Mouse (Mus musculus) heart, postnatal 36 days (tissue): ENCODE results near the gene Ube2t. TPM values are rescaled to one million over a fixed set of nuclear protein-coding genes. Genes with fewer than 3 reads are reported as not detected.

Experiments
- DNase-seq, 2 experiments: peaks; one replicate each; pipeline ENCODE4 v3.0.0; 2021 to 2022
- intact Hi-C: fragments of 180-260 bp; cut with DNase I; formaldehyde crosslinking; loops from one replicate; pipeline ENCODE4 v1.15.1; 2025
- total RNA-seq, 2 experiments: library from RNA; stranded (reverse); gene quantifications; 2 replicates each; pipeline ENCODE4 v1.2.3; 2021

Gene Ube2t
- total RNA-seq, 2 experiments from 2014 or later, result 7.2 to 7.3 TPM

- DNase-seq, result peak in 1 of 2 experiments; percentile 33
- intact Hi-C loops, result no loop called here
Observed at GRCm38 (mm10) chr1:134992046-134992645, 29.8 kb downstream of the Ube2t start.

- no peak for DNase-seq
- intact Hi-C loops, result no loop called here
Observed at GRCm38 (mm10) chr1:134994739-134995138, 32.4 kb downstream of the Ube2t start.

- intact Hi-C loops, result no loop called here
- DNase-seq, result no peak
Observed at GRCm38 (mm10) chr1:134995437-134995836, 33.1 kb downstream of the Ube2t start.

- intact Hi-C loops, result no loop called here
- DNase-seq, result no peak
Observed at GRCm38 (mm10) chr1:134995954-134996353, 33.6 kb downstream of the Ube2t start.

- DNase-seq, result no peak
- intact Hi-C loops, result no loop called here
Observed at GRCm38 (mm10) chr1:134996471-134996870, 34.1 kb downstream of the Ube2t start.

GRCm38 (mm10) chr1:134997568-134997967 lies 35.2 kb downstream of the Ube2t start:
- DNase-seq, result no peak
- intact Hi-C loops, result no loop called here

GRCm38 (mm10) chr1:134998231-134998630 lies 35.9 kb downstream of the Ube2t start:
- no peak for DNase-seq
- intact Hi-C loops, result no loop called here

- no peak for DNase-seq
- intact Hi-C loops, result no loop called here
Observed at GRCm38 (mm10) chr1:135000527-135000926, 38.2 kb downstream of the Ube2t start.

- no peak for DNase-seq
- intact Hi-C loops, result no loop called here
Observed at GRCm38 (mm10) chr1:135003346-135003745, 41.0 kb downstream of the Ube2t start.

- peak in 1 of 2 experiments; percentile 41 for DNase-seq
- intact Hi-C loops, result loop anchor here (5.0 kb wide), 1 partner anchor 97 kb away; no protein-coding TSS in a partner anchor
Observed at GRCm38 (mm10) chr1:135005696-135006095, 43.3 kb downstream of the Ube2t start.

- DNase-seq, result no peak
- intact Hi-C loops, result loop anchor here (5.0 kb wide), 1 partner anchor 92 kb away; no protein-coding TSS in a partner anchor
Observed at GRCm38 (mm10) chr1:135009833-135010232, 47.5 kb downstream of the Ube2t start.

- intact Hi-C loops, result no loop called here
- no peak for DNase-seq
Observed at GRCm38 (mm10) chr1:135011912-135012311, 49.5 kb downstream of the Ube2t start.

GRCm38 (mm10) chr1:135012472-135012871 lies 50.1 kb downstream of the Ube2t start:
- intact Hi-C loops, result no loop called here
- DNase-seq, result no peak

GRCm38 (mm10) chr1:135014921-135015445 lies 52.6 kb downstream of the Ube2t start:
- DNase-seq, result no peak
- intact Hi-C loops, result no loop called here

GRCm38 (mm10) chr1:135016907-135017655 lies 54.7 kb downstream of the Ube2t start:
- DNase-seq, result no peak
- intact Hi-C loops, result no loop called here

- intact Hi-C loops, result no loop called here
Observed at GRCm38 (mm10) chr1:135017656-135018015, 55.3 kb downstream of the Ube2t start.

GRCm38 (mm10) chr1:135019087-135019774 lies 56.9 kb downstream of the Ube2t start:
- intact Hi-C loops, result no loop called here

More at GRCm38 (mm10) chr1:135017656-135018015, 55.3 kb downstream of the Ube2t start:
- DNase-seq, result peak; percentile 46 to 59

GRCm38 (mm10) chr1:135019775-135020167 lies 57.4 kb downstream of the Ube2t start:
- intact Hi-C loops, result no loop called here
- DNase-seq, result no peak

More at GRCm38 (mm10) chr1:135019087-135019774, 56.9 kb downstream of the Ube2t start:
- DNase-seq, result no peak

- no peak for DNase-seq
- intact Hi-C loops, result no loop called here
Observed at GRCm38 (mm10) chr1:135020281-135020940, 58.0 kb downstream of the Ube2t start.

GRCm38 (mm10) chr1:135020970-135021369 lies 58.6 kb downstream of the Ube2t start:
- intact Hi-C loops, result no loop called here
- DNase-seq, result no peak

GRCm38 (mm10) chr1:135021936-135022335 lies 59.6 kb downstream of the Ube2t start:
- DNase-seq, result no peak
- intact Hi-C loops, result no loop called here
